Mouse (Mus musculus): Measurements from ENCODE around the gene Defb28.

Defb28 gene

GRCm38 (mm10) chr2:152517981-152518380, at the start of gene Defb28:
Gene Defb28, plus strand, starts transcription at chr2:152518255.
- DNase-seq = peak in 1 of 2 experiments; percentile 33

- DNase-seq = peak; percentile 58 to 74
These were observed 47.1 kb upstream of the Defb28 start for GRCm38 (mm10) chr2:152470973-152471372.

GRCm38 (mm10) chr2:152472434-152472833, 45.6 kb upstream of the Defb28 start:
- peak in 1 of 2 experiments; percentile 26 for DNase-seq

GRCm38 (mm10) chr2:152476763-152477162, 41.3 kb upstream of the Defb28 start, which contains the start of gene Defb20:
Gene Defb20, plus strand, starts transcription at chr2:152477063.
- DNase-seq = no peak

GRCm38 (mm10) chr2:152480881-152481280, 37.2 kb upstream of the Defb28 start:
- DNase-seq = no peak

DNA sequence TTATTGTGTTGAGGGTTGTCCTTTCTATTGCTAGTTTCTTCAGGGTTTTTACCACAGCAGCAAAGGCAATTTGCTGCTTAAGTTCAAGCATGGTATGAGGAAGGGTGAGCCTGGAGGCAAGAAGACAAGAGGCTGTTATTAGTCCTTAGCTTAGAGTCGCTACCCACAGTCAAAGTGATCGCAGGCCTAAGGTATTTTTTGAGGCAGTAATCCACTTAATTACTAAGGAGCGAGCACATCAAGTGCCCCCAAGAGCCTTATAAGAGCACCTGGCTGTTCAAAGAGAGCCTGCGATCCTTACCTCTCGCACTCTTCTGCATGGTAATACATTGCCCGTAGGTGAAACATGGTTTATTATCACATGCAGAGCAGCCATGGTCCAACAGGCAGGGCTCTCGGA, 36.3 kb upstream of the Defb28 start:
- no peak for DNase-seq

DNA sequence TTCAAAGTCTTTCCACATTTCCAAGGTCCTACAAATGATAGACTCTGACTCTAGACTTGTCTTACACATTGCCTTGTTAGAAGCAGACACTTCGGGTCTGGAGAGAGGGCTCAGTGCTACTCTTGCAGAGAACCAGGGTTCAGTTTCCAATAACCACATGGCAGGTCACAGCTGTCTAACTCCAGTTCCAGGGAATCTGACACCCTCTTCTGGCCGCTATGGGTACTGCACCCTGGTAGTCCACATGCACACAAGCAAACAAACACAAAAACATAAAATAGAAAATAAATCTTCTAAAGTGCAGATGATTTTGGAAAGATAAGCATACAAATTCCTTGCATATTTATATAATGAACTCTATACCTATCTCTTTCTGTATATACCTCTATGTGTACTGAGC, 31.0 kb upstream of the Defb28 start:
- peak in 1 of 2 experiments; percentile 17 for DNase-seq

- no peak for DNase-seq
These were observed 28.0 kb upstream of the Defb28 start, which contains the start of gene Defb22 for GRCm38 (mm10) chr2:152490038-152490437. Gene Defb22, minus strand, starts transcription at chr2:152490138.

- no peak for DNase-seq
These were observed 24.9 kb upstream of the Defb28 start for GRCm38 (mm10) chr2:152493151-152493550.

DNA sequence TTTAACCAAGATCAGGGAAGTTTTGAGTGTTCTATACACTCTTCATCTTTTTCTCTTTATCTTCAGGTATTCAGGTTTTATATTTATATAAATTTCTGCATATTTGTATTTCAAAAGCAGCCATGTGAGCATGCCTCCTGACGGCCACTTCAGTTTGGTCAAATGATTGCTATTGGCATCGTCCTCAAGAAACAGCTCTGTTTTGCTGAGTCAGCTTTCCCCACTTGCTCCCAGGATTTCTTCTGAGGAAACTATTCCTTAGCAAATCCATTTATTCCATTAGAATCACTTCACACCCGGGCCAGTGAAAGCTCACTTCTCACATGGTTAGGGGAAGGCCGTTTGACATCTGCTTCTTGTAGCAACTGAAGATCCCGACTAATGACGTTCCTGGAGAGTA, 20.0 kb upstream of the Defb28 start:
- DNase-seq = no peak

DNA sequence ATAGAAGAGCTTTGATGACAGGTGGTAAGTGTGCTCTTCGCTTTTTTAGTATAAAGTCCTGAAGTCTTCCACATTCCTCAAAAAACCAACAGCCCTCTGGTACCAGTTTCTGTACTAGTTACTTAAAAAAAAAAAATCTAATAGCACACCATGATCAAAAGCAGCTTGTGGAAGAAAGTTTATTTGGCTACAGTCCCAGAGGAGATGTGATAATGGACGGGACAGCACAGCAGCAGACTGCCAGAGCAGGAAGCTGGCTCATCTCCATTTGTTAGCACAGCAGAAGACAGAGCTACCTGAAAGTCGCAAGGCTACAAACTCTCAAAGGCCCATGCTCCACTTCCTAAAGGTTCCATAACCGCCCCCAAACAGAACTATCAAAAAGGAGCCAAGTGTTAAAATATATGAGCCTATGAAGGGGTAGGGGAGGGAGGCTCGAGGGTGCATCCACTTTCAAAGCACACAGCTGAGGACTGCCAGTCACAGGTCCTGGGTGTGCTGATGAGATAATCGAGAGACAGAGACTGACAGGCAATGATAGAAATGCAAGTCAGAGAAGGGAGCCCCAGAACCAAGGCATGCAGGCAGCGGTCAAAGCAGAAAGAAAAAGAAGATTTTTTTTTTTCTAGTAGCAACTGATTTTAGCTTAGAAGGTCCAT, 17.7 kb upstream of the Defb28 start:
- no peak for DNase-seq

DNA sequence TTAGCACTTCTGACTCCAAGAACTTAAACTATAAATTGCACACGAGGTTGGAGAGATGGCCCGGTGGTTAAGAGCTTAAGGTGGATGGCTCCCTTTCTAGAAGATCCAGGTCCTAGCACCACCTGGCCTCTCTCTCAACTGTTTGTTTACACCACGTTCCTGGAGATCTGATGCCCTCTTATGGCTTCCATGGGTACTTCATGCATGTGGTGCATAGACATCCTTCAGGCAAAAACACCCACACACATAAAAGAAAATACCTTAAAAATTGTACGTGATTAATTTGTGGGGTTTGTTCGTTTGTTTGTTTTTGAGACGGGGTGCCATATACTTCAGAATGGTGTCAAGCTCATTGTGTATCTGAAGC, 17.2 kb upstream of the Defb28 start:
- no peak for DNase-seq

DNA sequence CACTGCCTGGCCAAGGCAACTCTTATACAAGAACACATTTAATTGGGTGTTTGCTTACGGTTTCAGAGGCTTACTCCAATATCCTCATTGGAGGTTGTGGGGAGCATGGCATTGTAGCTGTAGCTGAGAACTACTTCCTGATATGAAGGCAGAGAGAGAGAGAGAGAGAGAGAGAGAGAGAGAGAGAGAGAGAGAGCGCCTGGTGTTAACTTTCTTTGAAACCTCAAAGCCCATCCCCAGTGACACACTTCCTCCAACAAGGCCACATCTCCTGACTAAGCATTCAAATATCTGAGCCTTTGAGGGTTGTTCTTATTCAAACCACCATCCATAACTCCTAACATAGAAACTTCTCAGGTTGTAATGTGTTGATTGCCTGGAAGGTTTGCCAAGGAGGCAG, 14.1 kb upstream of the Defb28 start:
- no peak for DNase-seq

- DNase-seq = no peak
These were observed 6.5 kb upstream of the Defb28 start, which contains the start of gene Defb26 for GRCm38 (mm10) chr2:152511592-152511991. Gene Defb26, minus strand, starts transcription at chr2:152511692.

- DNase-seq = no peak
These were observed 2.0 kb upstream of the Defb28 start for GRCm38 (mm10) chr2:152516084-152516483.

DNA sequence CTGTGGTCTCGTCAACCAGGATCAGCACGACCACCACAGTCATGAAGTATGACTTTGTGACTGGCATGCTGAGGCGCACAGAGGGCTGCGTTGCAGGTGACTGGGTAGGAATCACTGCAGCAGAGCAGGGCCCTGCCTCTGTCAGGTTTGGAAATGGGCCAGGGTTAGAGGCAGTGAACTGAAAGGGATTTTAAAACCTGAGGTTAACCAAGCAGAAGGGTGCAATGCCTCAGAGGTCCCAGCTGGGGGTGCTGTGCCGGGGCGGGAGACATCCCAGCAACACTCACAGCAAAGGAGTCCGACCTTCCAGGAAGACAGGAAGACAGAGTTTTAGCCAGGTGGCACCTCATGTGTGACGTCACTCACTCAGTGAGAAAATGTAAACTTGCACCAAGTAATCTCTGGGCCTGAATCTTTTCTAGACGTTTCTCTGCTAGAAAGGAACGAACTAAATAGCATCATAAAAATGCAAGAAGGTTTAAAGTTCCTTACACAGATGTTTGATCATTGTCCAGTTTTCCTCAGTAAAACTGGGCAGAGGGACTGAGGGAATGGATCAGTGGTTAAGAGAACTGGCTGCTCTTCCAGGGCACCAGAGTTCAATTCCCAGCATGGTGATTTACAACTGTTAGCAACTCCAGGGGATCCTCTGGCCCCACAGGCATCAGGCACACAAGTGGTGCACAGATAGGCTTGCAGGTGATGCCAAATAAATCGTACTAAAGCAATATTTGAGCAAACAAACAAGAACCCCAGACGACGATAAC, 22.1 kb downstream of the Defb28 start, which contains the start of gene Defb29:
Gene Defb29, minus strand, starts transcription at position 155 of the 767 bp plus-strand sequence.
- DNase-seq = peak; percentile 82

DNA sequence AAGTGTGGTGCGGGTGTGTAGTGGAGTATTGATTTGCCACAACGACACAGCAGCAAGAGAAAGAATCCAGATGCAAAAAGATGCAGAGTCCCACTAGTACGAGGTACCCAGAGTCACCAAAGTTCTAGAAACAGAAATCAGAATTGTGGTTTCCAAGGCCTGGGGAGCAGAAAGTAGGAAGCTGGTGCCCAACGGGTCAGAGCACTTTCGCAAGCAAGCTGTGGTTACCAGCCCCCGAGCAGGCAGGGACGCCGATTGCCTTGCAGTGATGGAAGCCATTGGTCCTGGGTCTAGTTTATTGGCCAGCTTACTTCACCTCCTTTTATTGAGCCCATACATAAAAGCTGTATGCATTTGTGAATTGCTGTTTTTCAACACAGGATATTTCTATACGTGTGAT, 23.9 kb downstream of the Defb28 start:
- DNase-seq = no peak

DNA sequence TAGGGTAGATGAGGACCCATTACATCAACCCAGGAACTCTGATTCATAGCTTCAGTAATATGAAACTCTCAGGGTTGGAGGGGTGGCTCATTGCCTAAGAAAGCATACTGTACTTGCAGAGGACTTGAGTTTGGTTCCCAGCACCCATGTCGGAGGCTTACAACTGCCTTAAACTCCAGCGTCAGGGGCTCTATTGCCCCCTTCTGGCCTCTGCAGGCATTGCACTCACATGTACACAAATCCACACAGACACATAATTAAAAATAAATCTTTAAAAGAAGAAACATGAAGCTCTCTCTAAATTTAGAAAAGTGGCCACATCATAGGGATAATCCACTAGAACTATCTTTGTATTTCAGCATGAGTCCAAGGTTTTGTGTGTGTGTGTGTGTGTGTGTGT, 24.8 kb downstream of the Defb28 start:
- no peak for DNase-seq

GRCm38 (mm10) chr2:152543478-152543877, 25.4 kb downstream of the Defb28 start:
- DNase-seq = peak in 1 of 2 experiments; percentile 76

DNA sequence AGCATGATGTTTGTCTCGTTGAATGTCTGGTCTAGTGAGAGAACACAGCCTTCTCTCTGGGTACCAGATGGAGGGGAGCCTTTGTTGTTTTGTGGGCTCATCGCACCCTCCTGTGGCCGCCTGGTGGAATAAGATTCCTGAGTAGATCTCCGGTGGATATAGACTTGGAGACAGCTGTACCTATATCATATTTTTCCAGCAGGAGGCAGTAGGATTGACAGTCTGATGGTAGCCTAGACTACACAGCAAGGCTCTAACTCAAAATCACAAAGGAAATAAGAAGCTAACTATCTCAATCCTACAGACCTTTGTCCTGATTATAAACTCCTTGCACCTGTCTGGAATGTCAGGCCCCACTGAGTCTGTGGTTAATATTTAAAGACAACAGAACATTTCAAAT, 26.6 kb downstream of the Defb28 start:
- peak; percentile 75 to 80 for DNase-seq

DNA sequence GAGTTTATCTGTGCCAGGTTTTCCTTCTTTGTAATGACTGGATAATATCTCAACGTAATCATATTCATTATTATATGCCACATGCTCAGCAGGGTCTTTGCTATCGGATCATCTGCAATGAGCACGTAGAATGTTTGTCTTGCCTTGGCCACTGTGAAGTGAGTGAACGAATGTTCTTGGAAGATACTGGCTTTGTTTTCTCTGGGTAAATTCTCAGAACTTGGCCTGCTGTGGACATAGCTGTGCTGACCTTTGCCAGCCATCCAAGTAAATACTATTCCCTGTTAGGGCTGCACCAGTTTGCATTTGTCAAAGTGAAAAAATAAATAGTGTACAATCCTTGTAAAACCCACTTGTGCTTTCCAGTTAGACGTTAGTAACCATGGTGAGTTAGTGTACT, 30.1 kb downstream of the Defb28 start:
- peak in 1 of 2 experiments; percentile 12 for DNase-seq

GRCm38 (mm10) chr2:152553774-152554423, 35.8 kb downstream of the Defb28 start:
- peak; percentile 72 to 87 for DNase-seq

DNA sequence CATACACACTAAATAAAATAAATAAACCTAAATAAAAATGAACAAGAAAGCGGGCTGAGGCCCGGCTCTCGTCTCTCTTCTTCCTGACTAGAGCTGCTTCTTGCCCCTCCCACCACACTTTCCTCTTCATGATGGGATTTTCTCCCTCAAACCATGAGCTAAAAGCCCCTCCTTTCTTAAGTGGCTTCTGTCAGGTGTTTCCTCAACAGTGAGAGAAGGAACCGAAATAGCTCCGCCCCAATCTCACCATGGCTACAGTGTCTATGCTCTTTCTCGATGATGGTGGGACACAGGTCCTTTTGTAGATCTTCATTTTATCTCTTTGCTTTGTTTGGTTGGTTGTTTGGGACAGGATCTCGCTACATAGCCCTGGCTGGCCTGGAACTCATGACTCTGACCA, 38.6 kb downstream of the Defb28 start:
- DNase-seq = no peak

DNA sequence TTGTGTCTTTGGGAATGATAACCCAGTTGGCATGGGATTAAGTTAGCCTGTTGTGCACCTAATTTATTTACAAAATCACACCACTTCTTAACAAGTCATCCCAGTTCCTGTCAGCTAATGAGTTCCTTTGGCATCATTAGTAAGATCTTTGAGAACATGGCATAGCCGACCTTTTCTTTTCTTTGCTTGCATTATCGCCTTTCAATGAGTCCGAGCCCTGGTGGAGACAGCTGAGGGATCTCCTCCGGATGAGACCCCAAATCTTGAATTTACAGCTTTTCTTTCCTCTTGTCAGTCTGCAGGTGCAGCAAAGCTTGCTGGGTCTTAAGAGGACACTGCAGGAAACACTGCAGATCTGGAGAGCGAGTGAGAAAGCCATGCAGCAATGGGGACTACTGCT, 51.0 kb downstream of the Defb28 start, which contains the start of gene Gm17416:
Gene Gm17416, plus strand, starts transcription at position 301 of the 400 bp plus-strand sequence.
- no peak for DNase-seq
